Mouse (Mus musculus): ENCODE results near the gene Sptbn1. TPM values are rescaled to one million over a fixed set of nuclear protein-coding genes. Genes with fewer than 3 reads are reported as not detected.

Gene Sptbn1
- total RNA-seq, 2 experiments from 2014 or later = 130 to 152 TPM

DNA sequence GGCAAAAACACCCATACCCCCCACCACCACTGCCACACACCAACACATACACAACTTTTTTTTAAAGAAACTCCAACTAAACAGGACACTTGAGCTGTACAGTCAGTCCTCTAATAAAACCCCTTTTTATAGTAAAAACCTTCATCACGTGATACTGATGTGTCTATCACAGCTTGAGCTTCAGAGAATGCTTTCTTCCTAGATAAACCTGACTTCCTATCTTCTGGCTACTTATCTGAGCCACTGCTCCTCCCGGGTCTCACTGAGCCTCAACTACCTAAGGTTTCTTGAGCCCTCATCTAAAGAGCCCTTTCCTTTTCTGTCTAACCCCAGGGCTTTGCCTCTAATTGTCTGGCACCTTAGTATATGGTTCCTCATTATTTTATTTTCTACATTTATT lies 113.0 kb downstream of the Sptbn1 start:
- intact Hi-C loops (cut with DNase I; ENCODE audit: low total_unique reads) = no loop called here
- DNase-seq = no peak

DNA sequence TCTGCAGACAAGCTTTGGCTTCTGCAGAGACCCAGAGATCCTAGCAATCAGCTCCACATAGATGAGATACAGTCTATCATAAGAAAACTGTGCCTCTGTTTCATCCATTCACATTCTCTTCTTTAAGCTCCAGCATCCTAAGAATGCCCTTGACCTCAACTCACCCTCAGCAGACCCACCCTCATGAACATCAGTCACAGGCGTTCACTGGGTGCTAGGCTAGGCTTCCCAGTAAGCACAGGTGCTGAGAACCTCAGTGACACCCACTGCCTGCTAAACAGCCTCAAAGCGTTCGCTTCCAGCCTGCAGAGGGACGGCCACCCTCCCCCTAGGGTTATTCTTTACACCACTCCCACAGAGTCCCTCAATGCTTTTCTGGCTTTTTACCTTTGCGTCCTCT lies 119.1 kb downstream of the Sptbn1 start:
- intact Hi-C loops (cut with DNase I; ENCODE audit: low total_unique reads) = no loop called here
- no peak for DNase-seq

DNA sequence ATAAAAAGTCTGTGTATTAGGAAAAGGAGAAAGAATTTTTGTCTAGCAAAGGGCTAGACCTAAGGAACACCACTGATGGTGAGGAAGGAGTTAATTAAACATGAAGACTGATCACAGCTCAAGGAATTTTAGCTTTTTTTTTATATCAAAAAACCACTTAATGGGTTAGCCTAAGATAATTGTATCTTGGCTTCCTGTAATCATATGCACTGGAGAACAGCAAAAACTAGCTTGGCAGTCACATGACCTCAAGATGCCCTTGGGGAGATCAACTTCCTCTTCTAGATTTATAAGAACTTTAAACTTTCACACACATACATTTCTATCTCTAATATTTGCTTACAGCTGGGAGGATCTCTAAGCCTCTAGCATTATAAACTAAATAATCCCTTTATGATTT lies 119.6 kb downstream of the Sptbn1 start:
- intact Hi-C loops (cut with DNase I; ENCODE audit: low total_unique reads) = no loop called here
- no peak for DNase-seq

DNA sequence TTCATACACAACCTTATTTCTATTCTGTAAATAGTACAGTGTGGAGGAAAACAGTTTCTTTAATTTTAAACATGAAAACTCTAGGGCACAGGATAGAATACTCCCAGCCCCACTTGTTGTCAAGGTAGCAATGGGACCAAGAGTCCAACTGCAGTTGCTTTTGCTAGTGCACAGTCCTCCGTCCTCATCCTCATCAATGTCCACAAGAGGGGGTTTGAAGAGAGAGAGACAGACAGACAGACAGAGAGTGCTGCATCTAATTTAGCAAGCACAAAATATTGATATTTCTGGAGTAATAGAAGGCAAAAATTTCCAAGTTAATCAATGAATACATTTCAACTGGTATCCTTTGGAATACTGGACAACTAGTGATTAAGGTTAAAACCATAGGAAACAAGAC lies 120.1 kb downstream of the Sptbn1 start:
- no peak for DNase-seq
- intact Hi-C loops (cut with DNase I; ENCODE audit: low total_unique reads) = no loop called here

DNA sequence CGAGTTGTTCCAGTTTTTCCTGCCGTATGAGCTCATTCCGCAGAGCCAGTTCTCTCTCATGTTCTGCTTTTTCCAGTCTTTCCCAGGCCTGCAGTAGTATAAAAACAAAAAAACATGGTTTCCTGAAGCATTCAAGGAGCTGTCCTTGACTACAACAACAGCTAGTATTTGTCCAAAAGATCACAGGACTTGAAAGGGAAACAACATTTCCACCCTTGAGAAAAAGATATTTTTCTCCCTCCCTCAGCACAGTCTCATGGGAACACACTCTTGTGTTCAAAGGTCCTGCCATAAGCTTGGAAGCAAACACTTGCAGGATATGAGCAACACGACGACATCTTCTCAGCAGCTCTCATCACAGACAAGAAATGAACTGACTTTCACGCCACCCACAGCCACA lies 124.9 kb downstream of the Sptbn1 start:
- intact Hi-C loops (cut with DNase I; ENCODE audit: low total_unique reads) = no loop called here
- DNase-seq = no peak

DNA sequence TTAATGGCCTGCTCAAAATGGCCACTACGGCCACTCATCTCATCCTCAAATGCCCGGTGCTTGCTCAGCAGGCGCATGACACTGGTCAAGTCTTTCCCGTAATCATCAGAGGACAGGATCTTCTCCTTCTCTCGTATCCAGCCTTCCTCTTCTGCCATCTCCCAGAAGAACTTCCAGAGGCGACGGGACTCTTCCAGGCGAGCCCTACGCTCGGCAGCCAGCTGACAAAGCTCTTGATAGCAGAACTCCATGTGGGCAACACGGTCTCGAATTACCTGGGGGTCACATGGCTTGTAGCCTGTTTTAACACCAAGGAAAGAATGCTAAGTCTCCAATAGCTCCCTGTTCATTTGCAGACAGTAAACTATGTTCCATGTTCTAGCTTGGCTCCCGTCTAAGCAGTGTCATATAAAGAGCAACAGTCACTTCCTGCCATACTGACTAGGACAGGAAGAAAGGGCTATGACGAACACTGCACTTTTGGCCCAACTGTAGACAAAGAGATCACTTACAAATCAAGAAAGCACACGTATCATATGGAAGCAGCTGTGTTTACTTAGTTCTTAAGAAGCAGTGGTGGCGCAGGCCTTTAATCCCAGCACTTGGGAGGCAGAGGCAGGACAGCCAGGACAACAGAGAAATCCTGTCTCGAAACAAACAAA lies 128.7 kb downstream of the Sptbn1 start:
- no peak for DNase-seq
- intact Hi-C loops (cut with DNase I; ENCODE audit: low total_unique reads) = no loop called here

DNA sequence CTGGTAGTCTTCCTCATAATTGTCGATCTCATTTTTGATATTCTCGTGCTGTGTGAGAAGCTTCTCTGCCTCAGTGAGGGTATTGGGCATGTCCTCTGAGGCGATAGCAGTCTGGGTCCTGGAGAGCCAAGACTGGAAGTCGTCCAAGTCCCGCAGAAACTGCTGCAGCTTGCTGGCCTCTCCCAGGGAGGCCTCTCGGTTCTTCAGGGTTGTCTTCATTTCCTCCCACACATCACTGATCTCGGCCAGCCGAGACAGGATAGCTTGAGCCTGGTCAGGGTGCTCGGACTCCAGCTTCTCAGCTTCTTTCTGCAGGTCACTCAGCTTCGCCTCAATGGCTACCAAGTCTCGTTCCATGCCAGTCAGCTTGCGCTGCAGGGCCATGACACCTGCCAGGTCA lies 130.9 kb downstream of the Sptbn1 start:
- no peak for DNase-seq
- intact Hi-C loops (cut with DNase I; ENCODE audit: low total_unique reads) = no loop called here

DNA sequence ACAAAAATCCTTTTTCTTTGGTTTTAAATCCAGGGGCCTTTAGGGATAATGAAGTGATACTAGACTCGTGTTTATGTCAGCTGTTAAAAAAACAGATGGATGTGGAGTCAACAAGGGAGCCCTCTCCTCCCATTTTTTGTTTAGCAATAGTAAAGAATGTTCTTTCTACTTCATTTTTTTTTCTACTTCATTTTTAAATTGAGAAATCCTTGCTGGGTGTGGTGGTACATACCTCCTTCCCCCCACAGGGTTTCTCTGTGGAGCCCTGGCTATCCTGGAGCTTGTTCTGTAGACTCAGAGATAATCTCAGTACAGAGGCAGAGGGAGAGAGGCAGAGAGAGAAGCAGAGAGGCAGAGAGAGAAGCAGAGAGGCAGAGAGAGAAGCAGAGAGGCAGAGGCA lies 133.9 kb downstream of the Sptbn1 start:
- intact Hi-C loops (cut with DNase I; ENCODE audit: low total_unique reads) = no loop called here
- DNase-seq = no peak

DNA sequence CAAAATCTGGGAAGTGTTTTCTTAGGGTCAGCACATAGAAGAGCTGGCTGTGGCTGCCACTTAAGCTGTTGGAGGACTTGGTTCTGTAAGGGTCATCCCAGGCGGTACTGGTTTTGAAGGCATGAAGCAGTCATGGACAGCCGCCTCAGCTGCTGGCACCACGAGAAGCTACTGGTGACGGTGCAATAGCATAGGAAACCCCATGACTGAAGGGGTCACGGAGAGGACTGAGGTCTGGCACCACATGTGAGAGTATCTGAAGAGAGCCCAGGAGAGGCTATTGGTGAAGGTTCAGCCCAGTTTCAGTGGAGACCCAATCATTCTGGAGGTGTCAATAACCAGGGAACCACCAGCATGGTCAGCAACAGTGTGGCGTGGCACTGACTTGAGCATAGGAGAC lies 135.4 kb downstream of the Sptbn1 start:
- intact Hi-C loops (cut with DNase I; ENCODE audit: low total_unique reads) = no loop called here
- DNase-seq = no peak

DNA sequence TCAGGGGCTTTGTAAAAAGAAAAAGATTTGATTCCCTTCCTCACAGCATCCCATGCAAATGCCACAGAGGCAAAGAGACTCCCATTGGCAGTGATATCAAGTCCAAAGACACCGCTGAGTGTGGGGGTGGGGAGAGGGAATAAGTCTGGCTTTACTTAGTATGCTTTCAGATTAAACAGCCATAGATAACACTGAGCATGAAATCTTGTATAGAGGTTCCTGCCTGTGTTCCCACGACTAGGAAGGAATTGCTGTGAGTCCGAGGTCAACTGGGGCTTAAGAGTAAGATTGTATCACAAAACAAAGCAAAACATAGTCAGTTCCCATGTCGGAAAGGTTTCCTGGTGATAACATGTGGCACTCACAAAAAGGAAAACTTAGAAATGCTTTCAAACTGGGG lies 136.3 kb downstream of the Sptbn1 start:
- intact Hi-C loops (cut with DNase I; ENCODE audit: low total_unique reads) = no loop called here
- DNase-seq = no peak

DNA sequence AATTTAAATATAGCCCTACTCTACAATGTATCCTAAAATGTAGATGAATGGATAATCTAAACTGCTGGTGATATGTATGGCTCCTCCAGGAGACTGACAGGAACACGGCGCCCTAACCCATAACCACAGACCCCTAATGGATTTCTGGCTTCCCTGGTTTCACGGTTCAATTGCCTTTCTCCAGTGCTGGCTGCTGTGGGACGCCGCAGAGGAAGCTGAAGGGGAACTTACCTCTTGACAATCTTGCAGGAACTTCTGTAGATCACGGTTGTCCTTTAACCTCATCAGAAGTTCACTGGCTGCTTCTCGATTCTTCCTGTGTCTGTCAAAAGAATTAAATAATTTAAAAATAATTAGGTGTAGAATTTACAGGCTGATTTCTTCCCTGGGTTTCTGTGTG lies 138.6 kb downstream of the Sptbn1 start:
- DNase-seq = no peak
- intact Hi-C loops (cut with DNase I; ENCODE audit: low total_unique reads) = no loop called here

DNA sequence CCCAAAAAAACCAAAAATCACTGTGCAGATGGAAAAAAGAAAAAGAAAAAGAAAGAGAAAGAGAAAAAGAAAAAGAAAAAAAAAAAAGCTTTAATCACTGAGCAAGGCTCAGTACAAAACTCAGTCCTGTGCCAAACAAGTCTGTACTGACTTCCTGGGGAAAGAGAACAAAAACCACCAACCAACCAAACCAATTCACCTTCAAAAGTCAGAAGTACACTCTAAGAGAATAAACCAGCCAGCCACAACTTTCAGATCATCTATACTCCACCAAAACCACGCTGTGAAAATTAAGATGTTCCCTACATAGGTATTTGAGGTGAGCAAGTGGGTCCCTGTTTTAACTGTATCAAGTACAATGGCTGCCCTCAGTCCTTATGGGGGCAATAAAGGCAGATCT lies 141.1 kb downstream of the Sptbn1 start:
- intact Hi-C loops (cut with DNase I; ENCODE audit: low total_unique reads) = no loop called here
- DNase-seq = no peak

DNA sequence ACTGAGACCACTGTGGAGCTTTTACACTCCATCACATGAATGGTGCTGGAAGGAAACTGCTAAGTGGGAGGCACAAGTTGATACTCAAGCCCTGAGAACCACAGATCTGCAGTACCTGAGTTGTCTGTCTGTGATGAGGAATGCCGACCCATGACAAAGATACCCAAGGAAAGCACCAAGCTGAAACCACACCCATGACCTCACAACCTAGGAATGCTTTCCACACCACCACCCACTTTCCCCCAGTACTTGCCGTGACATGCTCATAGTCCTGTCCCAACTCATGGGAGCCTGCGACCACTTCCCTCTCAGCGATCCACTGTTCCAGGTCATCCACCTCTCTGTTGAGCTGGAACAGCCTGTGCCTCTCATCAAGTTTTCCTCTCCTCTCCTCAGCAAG lies 149.9 kb downstream of the Sptbn1 start:
- intact Hi-C loops (cut with DNase I; ENCODE audit: low total_unique reads) = no loop called here
- no peak for DNase-seq

DNA sequence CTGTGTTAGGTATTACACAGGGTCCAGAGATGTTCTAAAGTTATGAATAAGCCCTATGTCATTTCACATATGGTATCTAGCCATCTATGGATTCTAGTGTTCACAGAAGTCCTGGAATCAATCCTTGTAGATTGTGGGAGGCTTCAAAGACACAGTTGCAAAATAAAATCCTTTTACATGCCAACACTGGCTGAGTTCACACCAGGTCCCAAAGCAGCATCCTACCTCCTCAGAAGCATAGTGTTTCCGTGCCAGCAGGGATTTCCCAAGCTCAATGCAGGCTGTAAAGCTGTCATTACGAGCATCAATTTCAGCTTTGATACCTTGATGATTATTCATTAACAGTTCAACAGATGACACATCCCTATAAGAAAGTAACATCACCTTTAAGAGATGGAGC lies 154.3 kb downstream of the Sptbn1 start:
- no peak for DNase-seq
- intact Hi-C loops (cut with DNase I; ENCODE audit: low total_unique reads) = no loop called here

DNA sequence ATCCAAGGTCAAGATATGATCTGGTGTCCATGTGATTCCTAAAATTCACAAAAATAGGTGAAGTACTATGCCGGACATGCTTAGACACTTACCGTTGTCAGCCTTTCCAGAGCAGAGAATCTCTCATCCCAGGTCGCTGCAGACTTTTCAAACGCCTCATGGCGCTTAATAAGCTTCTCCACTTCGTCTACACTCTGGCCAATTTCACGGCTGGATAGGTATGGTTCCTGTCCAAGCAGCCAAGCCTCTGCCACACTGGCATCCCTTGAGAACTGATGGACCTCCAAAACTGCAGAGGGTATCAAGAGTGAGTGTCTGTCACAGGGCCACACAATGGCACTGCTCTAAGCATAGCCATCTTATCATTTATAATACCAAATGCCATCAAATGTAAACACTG lies 157.3 kb downstream of the Sptbn1 start:
- DNase-seq = no peak
- intact Hi-C loops (cut with DNase I; ENCODE audit: low total_unique reads) = no loop called here

DNA sequence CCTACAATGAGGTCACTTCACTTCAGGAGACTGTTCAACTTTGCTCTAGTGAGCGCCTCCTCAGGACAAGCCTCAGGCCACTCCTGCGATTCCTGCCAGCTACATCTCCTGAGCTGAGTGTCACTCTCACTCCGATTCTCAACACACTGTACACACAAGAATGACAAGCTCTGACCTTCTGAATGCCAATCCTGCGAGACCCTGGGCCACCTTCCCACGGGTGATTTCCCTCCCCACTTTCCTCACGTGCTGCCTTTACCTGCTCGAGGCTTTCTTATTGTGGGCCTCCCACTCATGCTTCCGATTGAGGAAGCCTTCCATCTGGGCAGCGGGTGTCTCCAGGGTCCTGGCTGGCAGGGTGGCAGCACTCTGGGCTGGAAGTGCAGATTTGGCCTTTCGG lies 163.8 kb downstream of the Sptbn1 start:
- DNase-seq = no peak
- intact Hi-C loops (cut with DNase I; ENCODE audit: low total_unique reads) = no loop called here

DNA sequence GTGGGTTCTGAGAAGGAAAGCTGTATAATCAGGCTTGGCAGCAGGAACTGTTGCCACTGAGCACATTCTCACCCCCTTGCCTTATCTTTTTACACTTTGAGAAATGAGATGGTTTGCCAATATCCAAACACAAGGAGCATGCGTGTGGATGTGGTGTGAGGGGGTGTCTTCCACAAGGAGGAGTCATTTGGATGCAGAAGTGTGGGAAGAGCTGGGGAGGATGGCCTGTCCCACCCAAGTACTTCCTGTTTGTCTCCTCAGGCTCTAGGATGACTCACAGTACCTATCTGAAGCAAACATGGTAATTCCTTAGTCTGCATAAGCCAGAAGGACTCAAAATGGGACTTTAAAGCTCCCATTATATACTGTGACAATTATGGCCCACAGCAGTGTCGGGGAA lies 165.4 kb downstream of the Sptbn1 start:
- intact Hi-C loops (cut with DNase I; ENCODE audit: low total_unique reads) = no loop called here
- DNase-seq = no peak

DNA sequence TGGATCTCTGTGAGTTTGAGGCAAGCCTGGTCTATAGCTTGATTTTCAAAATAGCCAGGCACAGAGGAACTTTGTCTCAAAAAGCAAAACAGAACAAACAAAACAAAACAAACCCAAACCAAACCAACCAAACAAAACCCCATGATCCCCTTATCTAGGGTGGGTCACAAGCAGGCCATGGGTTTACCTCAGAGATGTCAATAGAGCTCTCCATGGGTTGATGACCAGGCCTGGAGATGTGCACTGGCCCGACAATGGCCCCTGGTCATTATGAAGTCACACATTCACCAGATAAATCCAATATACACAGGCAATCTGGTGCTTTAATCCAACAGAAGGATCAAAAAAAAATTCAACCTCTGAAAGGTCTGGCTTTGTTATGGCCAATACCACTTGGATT lies 166.2 kb downstream of the Sptbn1 start:
- DNase-seq = no peak
- intact Hi-C loops (cut with DNase I; ENCODE audit: low total_unique reads) = no loop called here

DNA sequence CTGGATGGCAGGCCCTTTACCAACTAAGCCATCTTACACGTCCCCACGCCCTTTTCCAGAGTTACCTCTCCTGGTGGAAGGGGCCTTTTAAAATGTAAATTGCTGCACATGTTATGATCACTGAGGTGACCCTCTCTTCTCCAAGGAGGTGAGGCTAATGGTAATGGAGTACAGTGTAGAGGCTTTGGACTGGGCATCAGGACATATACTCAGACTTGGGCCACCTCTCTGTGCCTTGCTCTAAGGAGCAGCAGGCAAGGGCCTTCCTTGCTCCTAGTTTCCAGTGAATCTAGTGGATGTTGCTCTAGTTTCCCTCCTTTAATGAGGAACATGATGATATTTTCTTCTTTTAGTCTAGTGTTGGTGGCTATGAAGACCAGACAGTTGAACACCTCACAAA lies 166.8 kb downstream of the Sptbn1 start:
- intact Hi-C loops (cut with DNase I; ENCODE audit: low total_unique reads) = no loop called here

DNA sequence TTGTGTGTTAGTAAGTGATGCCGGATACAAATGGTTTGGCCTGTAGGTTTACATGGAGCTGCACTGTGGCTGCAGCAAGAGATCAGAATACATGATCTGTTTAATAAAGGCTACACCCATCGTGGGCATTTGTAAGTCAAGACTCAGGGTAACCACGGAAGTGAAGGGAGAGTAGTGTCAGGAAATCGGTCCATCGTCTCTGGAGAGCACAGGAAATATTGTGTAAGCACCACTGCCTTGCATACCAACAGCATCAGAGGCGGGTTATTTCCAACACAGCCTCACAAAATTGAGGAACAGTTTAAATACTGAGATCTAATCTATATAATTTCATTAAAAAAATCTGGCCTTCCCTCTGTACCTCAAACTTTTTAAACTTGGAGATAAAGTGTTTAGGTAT lies 168.1 kb downstream of the Sptbn1 start:
- DNase-seq = no peak
- intact Hi-C loops (cut with DNase I; ENCODE audit: low total_unique reads) = loop anchor here (5.0 kb wide), 1 partner anchor 557 kb away; no protein-coding TSS in a partner anchor

More for the DNA sequence above, 166.8 kb downstream of the Sptbn1 start:
- no peak for DNase-seq

DNA sequence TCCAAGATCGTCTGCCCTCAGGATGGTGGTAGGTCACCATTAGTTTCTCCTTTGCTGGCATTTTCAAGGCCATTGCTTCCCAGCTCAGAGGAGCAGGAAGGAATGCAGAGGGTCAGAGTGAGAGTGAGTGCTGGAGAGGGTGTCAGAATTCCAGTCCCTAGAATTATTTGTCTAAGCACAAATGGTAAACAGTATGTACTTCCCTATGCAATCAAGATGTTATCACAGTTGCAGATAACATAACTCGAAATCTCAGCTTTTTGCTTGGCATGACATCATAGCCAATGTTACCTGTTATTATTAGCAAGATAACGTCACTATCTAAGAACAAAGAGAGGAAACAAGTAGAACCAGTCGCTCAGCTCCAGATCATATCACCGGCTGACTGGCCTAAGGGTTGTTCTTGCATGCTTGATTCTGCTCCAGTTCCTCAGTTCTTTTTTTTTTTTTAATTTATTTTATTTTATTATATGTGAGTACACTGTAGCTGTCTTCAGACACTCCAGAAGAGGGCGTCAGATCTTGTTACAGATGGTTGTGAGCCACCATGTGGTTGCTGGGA lies 172.7 kb downstream of the Sptbn1 start:
- DNase-seq = no peak
- intact Hi-C loops (cut with DNase I; ENCODE audit: low total_unique reads) = loop anchor here (5.0 kb wide), 1 partner anchor 562 kb away; no protein-coding TSS in a partner anchor

DNA sequence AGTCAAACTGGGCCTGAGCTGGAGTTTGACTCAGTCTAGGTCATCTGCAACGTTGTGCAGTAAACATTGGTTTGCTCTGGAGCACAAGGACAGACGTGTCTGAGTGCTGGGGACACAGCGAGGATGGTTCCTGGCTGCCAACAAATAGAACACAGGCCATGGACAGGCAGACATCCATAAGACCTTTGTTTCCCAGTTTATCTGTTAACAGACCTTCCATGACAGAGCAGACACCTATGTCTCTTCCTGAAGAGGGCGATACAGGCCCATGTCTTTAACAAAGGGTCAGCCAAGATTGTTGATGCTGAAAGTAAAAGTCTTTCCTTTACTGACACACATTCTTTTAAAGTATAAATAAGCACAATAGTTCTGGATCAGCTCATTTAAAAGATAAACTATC lies 176.1 kb downstream of the Sptbn1 start:
- intact Hi-C loops (cut with DNase I; ENCODE audit: low total_unique reads) = no loop called here
- DNase-seq = no peak

Data from gastrocnemius, postnatal 14 days (tissue).